Mouse (Mus musculus) layer of hippocampus, adult 9-10 months (tissue): ENCODE data around the gene Hoxa3.

Source experiments
- DNase-seq: peaks from one replicate; pipeline ENCODE4 v3.0.0; 2022; ENCODE audit warnings: low spot score

The Hoxa3 gene

DNA sequence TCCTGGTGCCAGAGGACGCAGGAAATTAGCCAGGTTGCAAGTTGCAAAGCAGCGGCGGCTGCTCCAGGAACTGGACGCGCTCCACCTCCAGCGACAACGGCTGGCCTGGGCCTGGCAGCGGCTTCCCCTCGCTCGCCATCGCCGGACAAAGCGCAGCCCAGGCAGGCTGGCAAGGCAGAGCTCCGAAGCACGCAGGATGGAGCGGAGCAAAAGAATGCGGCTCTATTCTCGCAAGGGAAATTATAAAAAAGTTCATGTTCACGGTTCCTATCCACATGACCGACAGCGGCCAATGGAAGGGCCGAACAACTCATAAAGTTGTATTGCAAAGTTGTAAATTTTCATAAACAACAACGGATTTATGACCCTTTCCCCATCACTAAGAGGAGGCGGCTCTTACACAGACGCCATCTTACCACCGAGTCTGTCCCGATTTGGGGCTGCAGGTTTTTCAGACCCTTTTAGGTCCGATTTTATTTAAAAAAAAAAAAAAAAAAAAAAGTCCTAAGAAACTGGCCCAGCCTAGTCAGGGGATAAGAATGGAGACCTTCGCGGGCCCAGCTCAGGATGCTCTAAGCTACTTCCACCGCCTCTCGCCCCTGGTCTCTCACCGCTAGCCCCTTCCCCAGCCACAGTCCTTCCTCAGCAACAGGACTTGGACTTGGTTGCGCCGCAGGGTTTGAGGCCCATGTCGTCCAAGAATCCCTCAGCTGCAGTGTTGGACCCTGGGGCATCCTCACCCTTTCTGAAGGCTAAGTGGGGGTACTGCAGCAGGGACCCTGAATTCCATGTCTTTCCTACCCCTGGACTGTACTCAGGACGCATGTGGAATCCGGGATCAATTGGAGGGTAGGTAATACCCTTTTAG lies at the start of gene Hoxa3, which contains the start of gene Gm28308:
TSS of gene Hoxa3 (minus strand) at position 218 of the 868 bp plus-strand sequence.
TSS of gene Gm28308 (minus strand) at position 221 of the 868 bp plus-strand sequence.
- no peak for DNase-seq

DNA sequence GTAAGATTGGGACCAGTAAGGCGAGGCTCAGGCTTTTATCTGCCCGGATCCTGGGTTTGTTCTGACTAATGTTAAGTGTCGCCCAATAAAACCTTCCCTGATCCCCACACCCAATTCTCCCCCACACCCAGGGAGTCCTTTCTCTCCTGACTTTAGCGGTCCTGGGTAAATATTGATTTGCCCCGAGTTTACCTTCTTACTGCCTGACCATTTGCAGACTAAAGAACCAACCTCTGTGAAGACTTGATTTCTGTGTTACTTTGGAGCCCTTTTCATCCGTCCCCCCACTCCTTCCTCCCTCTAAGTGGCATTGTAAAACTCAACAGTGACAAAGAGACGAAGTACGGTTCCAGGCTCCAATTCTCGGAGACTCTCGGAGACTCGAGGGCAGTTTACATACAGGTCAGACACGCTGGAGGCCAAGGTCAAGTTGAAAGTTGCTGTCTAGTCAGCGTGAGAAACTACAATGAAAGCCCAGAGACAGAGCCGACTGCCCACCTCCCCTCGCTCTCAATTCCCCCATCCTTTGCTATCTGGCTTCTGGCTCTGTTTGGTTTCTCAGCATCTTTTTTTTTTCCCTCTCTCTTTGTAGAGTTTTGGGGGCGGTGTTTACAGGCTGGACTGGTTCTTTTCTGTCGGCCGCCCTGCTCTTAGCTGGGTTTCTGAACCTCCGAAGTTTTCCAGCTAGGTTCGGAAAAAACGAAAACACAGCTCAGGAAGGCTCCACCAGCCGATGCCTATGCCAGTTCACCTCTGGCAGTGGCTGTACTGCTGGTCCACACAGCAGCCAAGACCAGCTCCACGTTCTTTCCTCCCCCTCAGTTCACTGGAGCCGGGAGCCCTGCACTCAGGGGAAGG lies 49.6 kb upstream of the Hoxa3 start:
- no peak for DNase-seq

DNA sequence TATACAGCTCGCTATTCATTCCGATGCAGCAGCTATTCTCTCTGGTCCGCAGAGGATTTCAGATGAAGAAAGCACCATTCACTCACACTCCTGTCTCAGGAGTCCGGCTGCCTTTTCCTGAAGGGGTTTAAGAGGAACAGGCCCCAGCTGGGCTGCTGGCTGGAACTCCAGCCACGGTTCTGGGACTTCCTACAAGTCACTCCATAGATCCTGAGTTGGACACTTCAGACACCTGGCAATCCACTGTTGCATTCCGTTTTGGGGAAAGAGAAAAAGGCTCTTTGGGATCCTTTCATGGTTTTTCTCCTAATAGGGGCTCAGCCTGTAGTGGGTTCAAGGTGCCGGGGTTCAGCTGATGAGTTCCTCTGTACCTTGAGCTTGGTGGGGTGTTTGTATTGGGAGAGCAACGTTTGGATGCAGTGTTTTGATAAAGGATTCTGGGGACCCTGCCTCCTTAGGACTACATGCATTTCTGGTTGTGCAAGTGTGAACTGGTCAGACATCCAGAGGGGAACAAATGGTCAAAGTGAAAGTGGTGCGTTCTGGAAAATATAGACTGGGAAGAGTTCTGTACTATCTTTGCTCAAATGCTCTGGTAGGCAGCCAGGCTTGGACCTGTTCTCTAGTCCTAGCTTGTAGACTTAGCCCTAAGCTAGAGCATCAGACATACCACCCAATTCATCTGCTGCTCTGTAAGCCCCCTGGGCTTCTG lies 48.8 kb upstream of the Hoxa3 start:
- no peak for DNase-seq

DNA sequence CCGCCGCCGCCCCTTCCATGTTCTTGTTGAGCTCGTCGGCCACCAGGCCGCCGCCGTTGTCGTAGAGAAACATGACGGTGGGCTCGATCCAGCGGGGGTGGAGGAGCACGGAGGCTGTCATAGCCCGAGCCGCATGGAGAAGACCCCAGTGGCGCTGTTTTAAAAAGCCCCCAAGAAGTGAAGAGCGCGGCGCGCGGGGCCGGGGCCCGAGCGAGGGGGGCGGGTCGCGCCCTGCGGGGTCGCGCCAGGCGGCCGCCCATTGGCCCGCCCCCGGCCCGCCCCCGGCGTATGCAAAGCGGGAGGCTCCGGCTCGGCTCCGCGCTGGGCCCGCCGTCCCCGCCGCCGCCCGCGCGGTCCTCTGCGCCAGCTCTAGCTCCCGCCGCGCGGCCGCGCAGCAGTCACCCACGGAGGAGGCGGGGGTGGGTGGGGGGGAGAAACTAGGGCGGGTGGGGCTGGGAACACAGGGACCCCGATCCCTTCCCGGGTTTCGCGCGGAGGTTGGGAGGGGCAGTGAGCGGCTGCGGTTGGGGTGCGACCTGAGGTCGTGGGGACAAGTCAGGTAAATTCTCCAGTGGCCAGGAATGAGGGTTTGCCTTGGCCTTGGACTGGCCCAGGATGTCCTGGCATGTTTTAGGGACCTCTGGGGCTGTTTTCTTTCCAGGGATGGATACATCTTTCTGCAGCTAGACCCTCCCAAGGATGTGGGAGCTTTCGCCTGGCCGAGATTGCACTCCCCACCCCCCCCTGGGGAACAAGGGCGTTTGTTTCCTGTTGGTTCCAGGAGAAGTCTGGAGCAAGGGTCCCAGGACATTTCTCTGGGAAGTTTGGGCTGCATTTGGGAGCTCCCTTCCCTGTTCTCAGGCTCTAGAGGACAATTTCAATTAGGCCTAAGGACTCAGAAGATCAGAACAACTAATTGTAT lies 47.8 kb upstream of the Hoxa3 start, which contains the start of gene Hoxa13:
TSS of gene Hoxa13 (minus strand) at position 227 of the 922 bp plus-strand sequence.
- no peak for DNase-seq

DNA sequence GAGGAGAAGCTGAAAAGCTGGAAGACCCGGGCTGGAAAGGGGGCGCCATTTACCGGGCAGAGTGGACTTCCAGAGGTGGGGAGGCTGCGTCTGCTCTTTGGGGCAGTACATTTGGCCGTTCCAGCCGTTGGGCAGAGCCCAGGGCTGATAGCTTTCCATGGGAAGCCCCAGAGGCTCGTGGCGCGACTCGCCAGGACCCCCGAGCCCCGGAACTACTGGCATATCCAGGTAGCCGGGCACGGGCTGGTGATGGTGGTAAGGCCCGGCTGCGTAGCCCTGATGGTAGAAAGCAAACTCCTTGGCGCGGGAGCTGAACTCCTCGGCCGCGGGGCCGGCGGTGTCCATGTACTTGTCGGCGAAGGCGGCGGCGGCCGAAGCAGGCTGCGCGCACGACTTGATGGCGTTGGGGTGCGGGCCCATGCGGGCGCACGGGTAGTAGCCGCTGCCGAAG lies 46.7 kb upstream of the Hoxa3 start:
- no peak for DNase-seq

DNA sequence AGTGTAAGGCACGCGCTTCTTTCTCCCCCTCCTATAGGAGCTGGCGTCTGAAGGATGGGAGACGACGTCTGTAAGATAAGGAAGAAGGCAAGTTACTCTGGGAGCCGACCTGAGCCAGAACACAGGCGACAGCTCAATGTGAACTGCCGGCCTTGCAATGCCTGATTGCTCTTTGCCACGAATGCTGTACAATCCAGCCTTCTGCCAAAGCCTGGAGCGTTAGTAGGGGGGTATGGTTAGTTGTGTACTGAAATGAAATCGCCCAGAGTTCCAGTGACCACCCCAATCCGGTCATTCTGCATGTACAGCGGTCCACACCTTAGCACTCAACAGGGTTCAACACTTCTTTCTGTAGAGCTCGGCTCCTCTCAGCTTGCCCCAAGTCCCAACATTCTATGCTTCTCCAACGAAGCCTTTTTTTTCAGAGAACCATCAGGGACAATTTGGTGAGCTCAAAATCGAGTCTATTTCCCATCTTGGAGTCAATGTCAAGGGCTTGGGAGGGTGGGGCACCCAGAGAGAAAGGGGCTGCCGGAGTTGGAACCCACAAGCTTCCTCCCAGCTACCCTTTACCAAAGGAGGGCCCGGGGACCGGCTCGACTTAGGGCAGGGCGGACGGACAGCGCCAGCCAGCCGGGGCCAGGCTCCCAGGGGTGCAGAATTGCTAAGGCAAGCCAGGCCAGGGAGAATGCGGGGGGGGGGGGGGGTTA lies 46.1 kb upstream of the Hoxa3 start:
- DNase-seq, result no peak

DNA sequence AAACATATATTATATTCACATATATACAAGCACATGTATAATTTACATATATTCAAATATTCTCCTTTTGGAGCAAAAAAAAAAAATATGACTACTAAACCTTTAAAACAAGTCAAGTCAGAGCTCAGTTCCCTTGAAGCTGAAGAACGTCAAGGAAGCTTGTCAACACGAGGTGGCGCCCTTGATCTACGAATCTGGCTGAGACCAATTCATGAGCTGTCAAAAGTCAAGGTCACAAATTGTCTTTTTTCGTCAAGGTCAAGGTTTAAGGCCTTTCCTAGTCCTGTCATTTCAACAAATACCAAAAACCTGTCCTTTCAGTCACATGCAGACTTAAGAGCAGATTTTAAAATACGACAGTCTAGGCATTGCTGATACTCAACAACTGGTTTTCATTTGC lies 43.8 kb upstream of the Hoxa3 start:
- DNase-seq, result peak; percentile 67

DNA sequence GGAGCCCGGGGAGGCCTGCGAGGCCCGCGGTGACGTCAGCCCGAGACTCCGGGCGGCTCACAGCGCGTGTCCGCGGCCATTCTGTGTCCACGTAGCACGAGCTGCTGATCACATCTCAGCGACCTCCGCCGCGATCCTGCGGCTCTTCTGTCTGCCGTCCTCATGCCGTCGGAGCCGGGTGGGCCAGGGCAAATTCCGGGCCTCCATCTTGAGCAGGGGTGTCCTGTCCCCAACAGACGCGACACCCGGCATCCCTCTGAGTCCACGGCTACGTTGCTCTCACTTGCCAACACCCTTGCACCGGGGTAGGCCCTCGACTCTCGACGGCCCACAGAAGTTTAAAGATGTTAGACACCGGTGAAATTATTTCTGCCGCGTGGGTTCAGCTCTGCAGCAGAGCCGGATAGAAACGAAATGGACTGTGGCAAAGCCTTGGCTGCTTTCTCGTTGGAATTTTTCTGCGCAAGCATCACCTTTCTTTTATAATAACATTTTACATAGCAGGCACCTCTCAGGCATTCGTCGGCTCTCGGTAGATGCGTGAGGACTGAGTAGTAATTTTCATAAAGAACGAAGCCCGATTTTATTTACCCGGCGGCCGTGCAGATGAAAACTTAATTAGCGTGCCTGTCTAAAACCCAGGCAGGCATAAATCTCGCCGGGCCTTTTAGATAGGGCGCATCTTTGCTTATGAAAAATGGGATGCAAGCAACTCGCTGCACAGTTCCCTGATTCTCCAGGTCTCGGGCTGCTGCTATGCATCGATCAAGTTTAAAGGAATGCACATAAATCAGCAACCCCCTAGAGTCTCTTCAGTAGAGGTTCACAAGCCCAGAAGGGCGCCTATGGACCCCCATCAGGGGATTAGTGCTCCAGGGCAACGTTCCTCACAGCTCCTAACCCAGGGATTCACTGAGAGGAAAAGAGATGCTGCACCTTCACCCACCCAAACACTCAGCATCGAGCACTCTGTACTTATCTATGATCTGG lies 40.7 kb upstream of the Hoxa3 start:
- no peak for DNase-seq

DNA sequence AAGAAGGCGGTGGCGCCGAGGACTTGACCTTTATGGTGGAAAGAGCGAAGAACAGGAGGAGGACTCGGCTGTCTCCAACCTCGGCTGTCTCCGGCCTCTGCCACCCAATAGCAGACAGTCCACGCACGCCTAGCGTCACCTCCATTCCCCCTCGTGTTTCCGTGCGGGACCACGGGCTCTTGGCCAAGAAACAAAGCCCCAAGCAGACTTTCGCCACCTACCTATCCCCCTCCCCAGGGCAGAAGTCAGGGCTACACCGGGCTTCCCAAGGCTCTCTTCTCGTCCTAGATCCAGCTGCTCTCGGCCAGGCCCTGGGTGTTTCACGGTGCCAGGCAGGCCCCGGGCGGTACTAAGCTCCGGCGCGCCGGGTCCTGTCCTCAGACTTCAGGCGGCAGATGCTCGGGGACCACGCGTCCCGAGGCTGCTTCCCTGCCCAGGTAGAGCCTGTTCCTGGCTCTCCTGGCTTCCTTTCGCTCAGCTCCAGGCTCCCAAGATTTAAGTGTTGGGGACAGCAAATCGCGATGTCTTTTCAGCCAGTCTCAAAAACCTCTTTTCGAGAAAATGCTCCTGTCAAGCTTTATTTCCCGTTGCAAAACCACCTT lies 39.7 kb upstream of the Hoxa3 start:
- DNase-seq, result no peak

DNA sequence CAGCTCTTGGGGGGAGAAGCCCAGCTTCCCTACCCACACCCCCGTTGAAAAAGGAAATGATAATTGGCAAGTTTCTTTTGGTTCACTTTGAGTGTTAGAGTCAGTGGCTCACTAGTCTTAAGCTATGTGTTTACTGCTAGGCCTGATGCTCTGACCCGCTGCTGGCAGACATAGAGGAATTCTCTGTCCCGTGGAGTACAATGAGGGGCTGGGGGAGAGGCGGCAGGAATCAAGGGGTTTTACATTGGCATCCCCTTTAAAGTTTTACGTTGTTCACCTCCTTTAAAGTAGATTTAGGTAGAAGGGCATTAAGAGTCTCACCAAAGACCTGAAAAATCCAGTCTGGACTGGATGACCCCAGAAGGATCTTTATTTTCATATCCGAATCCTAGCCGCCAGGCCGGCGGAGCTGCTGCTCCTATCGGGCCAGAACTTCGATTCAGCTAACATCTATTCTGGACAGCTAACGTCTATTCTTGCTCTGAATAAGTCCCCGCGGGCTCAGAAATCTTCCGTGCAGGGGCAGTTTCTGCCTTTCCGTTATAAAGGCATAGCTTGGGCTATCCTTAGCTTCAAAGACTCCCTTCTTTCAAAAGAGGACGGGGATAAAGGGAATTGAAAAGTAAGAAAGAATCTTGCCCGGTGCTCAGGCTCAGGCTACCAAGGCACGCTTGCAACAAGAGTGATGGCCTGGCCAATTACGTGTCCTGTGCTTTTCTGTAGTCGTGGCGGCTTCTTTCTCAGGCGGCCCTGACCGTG lies 39.1 kb upstream of the Hoxa3 start:
- DNase-seq, result no peak

DNA sequence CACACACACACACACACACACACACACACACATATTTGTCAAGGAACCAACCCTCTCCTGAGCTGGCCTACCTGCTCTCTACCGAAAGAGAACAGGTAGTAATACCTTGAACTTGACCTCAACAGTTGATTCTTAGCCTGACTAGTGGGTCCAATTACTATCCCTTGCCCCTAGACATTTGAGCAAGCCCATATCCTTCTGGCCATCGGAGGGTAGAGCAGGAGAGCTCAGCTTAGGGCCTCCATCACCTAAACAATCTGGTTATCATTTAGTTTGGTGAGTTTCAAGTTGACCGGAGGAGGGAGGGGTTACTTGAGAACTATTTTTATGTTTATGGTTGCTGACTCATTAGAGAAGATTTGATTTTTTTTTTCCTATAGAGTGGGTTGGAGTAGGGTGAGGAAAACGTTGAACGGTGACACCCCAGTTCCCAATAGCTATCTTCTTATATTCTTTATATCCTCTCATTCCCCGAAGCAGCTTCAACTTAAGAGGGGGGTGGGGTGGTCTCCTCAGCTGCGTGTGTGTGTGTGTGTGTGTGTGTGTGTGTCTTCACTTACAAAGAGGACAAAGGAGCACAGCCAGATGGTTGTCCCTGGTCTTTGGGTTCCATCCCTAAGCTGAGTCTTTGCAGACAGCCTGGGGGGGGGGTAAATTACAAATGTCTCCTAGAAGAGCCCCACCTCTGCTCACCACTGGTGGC lies 38.2 kb upstream of the Hoxa3 start:
- no peak for DNase-seq

DNA sequence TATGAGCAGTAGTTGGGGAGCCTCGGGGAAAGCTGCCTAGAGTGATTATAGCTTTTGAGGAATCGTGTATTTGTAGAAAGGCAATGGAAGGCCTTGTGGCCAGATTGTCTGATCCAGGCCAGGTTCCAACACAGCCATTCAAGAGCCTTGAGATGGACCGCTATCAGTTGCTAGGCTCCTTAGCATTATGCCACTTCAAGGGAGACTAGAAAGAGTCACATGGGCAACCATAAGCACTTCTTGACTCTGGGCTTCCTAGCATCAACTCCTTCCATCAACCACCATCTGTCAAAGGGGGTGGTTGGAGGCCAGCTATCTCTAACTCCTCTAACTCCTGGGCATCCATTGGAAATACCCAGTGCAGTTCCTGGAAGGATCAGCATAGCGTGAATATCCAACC lies 36.7 kb upstream of the Hoxa3 start:
- no peak for DNase-seq

DNA sequence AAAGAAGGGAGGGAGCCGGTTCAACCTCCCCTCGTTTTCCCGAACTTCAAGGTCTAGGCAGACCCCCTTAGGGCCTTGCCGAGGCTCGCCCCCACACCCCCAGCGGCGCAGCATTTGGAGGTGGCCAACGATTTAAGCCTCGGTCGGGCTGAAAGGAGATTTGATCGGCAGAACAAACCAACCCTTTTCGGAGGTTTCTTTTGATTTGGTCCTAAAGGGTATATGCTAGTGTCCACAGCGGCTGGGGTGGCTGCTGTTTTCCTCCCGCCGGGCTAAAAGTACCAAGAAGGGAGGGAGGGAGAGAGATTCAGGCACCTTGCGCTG lies 36.2 kb upstream of the Hoxa3 start:
- no peak for DNase-seq

DNA sequence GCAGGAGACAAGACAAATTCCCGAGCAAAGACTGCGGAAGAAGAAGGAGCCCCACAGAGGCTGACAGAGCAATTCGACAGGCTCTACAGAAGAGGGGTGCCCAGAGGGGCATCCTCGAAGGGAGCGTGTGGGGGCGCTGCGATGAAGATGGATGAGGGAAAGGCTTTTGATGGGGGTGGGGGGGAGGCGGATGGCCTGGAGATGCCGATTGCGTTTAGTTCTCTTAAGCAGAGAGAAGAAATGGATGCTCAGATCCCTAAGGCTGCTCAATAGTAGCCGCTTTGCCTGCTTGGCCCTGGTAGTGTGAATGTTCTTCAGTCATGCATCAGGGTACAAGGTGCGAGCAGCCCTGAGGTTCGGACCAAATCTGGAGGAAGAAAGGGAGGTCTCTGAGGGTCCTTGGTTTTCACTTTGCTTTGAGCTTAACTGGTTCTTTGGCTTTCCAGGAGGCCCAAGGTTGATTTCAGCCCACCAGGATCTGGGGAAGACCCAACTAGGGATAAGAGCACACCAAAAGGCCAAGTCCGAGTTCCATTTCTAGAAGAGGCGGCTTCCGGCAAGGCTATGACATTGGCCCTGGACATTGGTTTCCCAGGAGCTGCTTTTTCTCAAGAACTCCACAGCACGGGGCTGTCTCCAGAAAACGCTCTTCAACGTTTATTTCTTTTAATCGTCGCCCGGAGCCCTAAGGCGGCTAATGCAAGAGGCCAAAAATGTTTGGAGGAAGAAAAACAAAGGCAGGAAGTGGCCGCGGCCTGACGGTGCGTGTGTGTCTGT lies 35.7 kb upstream of the Hoxa3 start:
- no peak for DNase-seq

DNA sequence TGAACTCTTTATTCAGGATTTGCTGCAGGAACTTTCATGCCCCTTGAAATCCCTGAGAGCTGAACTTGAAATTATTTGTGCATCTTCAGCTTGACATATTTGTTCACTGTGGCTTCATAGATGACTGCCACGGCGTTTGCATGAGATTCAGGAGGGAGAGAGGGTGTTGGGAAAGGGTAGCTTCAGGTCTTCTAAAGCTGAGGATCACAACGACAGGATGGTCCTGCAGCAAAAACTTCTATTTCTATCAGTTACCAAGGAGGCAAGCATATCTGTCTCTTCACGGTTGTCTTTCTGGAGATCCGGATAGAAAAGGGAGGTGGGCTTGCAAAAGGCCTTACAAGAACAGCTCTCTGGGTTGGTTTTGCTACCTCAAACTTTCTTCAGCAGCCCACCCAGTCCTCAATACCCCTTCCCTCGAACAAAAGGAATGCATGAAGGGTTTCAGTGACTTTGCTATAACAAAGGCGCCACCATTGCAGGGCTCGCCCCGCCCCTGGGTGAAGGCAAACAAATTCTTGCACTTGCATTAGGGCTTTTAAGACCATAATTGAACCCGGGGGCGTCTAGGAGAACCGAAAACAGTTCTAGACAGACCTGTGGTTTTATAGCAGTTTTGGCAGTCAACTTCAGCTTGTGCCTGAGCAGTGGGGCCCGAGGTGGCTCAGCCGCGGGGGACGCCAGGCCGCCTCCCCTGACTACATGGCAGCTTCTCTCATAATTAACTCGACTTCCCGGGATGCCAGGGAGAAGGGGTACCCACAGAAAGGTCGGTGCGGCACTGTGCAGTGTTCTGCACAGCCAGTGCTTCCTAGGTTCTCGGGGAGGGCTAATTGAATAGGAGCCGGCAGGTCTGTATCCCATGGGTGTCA lies 34.9 kb upstream of the Hoxa3 start:
- no peak for DNase-seq

DNA sequence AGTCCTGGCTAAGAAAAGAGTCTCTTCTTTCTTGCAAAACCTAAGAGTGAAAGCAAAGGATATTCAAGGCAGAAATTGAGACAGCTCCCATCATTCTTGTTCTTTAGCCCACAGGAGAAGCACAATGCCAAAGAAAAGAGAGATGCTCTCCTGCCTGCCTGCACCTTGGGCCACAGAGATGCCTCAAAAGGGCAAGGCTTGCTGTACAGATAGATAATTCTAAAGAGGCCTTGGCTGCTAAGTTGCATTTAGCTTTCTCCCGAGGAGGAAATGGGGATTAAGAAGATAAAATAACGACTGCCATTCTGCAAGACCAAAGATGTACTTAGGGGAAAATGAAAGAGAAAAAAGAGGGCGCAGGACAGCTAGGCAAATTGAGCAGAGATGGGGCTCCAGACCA lies 33.8 kb upstream of the Hoxa3 start:
- no peak for DNase-seq
